Mouse (Mus musculus): Measurements from ENCODE around the gene Samd4b.

- no peak for TF ChIP-seq POLR2A (IDR thresholded peaks at IDR 0.05; ENCODE audit: borderline replicate concordance, insufficient read depth, low read length)
- TF ChIP-seq CTCF (IDR thresholded peaks at IDR 0.05; ENCODE audit: borderline replicate concordance, insufficient read depth, low read depth, low read length): no peak
These were observed 105.6 kb downstream of the Samd4b start for GRCm38 (mm10) chr7:28492310-28492709.
